Mouse (Mus musculus): Measurements from ENCODE around the gene Trp53. TPM values are rescaled to one million over a fixed set of nuclear protein-coding genes. Genes with fewer than 3 reads are reported as not detected.
A peak's percentile ranks its signal among the peaks of the same experiment; 100 is the strongest.
"Not testable (repeated sequence)": the region's sequence is repeated elsewhere in the genome, so short reads cannot be mapped to it uniquely, and the experiment has no call there.

Trp53 gene
- 93.6 and 131 TPM in 2 replicates for polyA plus RNA-seq (2012; rRNA removed)

DNA sequence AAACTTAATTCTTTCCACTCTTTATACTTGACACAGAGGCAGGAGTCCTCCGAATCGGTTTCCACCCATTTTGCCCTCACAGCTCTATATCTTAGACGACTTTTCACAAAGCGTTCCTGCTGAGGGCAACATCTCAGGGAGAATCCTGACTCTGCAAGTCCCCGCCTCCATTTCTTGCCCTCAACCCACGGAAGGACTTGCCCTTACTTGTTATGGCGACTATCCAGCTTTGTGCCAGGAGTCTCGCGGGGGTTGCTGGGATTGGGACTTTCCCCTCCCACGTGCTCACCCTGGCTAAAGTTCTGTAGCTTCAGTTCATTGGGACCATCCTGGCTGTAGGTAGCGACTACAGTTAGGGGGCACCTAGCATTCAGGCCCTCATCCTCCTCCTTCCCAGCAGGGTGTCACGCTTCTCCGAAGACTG is at the start of gene Trp53, which contains the start of gene Wrap53:
Trp53 (plus strand) TSS at position 269 of the 424 bp plus-strand sequence.
Wrap53 (minus strand) TSS at position 165 of the 424 bp plus-strand sequence.
- TF ChIP-seq CTCF (IDR thresholded peaks at IDR 0.05; ENCODE audit: borderline replicate concordance, extremely low read depth, insufficient read depth, insufficient read length) = no peak
- TF ChIP-seq POLR2A (IDR thresholded peaks at IDR 0.05; ENCODE audit: borderline replicate concordance, extremely low read depth, insufficient read depth, insufficient read length, poor library complexity, severe bottlenecking) = 0 out of 2 replicates have a peak, but pooled peaks have one; percentile 11
- DNase-seq (ENCODE audit: low read depth) = peak; percentile 98

DNA sequence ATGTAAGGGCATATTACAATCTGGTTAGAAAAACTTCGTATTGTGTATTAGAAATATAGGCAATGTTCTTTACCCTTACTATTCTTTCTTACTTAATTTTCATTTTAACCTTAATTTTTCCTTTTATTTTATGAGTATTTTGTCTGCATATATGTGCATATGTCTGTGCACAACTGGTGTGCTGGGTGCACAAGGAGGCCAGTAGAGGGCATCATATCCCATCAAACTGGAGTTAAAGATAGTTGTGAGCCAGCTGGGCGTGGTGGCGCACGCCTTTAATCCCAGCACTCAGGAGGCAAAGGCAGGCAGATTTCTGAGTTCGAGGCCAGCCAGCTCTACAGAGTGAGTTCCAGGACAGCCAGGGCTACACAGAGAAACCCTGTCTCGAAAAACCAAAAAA is 49.4 kb upstream of the Trp53 start:
- TF ChIP-seq CTCF (IDR thresholded peaks at IDR 0.05; ENCODE audit: borderline replicate concordance, extremely low read depth, insufficient read depth, insufficient read length) = peak; percentile 28; the same call in 1 of the 2 replicates
- DNase-seq (ENCODE audit: low read depth) = not testable (repeated sequence)

DNA sequence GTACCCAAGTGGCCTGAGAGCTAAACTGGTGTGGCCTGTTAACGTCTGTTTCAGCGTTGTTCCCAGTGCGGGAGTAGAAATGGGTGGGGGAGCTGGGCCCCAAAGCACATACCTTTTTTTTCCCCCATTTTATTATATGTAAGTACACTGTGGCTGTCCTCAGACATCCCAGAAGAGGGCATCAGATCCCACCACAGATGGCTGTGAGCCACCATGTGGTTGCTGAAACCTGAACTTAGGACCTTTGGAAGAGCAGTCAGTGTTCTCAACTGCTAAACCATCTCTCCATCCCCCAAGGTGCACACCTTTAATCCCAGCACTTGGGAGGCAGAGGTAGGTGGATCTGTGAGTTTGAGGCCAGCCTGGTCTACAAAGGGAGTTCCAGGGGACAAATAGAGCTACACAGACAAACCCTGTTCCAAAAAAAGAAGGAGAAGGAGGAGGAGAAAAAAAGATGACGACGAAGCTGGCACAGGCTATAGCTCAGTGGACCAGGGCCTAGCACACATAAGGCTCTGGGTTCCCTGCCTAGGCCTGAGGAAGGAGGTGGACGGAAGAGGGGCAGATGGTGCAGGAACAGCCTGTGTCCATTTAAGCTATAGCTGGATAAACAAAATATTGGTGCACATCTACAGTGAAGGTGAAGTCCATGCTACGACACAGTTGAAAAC is 47.5 kb upstream of the Trp53 start:
- DNase-seq (ENCODE audit: low read depth) = no peak
- no peak for TF ChIP-seq POLR2A (IDR thresholded peaks at IDR 0.05; ENCODE audit: borderline replicate concordance, extremely low read depth, insufficient read depth, insufficient read length, poor library complexity, severe bottlenecking)
- TF ChIP-seq CTCF (IDR thresholded peaks at IDR 0.05; ENCODE audit: borderline replicate concordance, extremely low read depth, insufficient read depth, insufficient read length) = no peak

DNA sequence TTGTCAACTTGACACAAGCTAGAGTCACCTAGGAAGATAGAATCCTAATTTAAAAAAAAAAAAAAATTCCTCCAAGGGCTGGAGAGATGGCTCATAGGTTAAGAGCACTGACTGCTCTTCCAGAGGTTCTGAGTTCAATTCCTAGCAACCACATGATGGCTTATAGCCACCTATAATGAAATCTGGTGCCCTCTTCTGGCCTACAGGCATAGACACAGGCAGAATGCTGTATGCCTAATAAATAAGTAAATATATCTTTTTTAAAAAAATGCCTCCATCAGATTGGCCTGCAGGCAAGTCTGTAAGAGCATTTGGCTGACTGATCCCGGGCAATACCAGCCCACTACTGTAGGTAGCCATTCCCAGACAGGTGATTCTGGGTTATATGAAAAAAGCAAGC is 45.2 kb upstream of the Trp53 start:
- TF ChIP-seq CTCF (IDR thresholded peaks at IDR 0.05; ENCODE audit: borderline replicate concordance, extremely low read depth, insufficient read depth, insufficient read length) = peak; percentile 7; the same call in 1 of the 2 replicates
- TF ChIP-seq POLR2A (IDR thresholded peaks at IDR 0.05; ENCODE audit: borderline replicate concordance, extremely low read depth, insufficient read depth, insufficient read length, poor library complexity, severe bottlenecking) = no peak
- no peak for DNase-seq (ENCODE audit: low read depth)

DNA sequence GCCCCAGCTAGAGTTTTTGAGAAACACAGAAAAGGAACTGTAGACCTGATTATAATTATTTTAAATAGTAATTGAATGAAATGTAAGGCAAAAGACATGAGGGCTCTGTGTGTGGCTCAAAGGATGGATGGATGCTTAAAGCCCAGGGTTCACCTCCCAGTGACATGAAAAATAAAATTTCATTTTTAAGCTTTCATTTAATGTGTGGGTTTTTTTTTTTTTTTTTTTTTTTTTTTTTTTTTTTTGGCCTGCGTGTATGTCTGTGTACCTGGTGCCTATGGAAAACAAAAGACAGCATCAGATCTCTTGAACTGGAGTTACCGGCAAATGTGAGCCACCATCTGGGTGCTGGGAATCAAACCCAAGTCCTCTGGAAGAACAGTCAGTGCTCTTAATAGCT is 39.5 kb upstream of the Trp53 start:
- no peak for TF ChIP-seq CTCF (IDR thresholded peaks at IDR 0.05; ENCODE audit: borderline replicate concordance, extremely low read depth, insufficient read depth, insufficient read length)
- no peak for TF ChIP-seq POLR2A (IDR thresholded peaks at IDR 0.05; ENCODE audit: borderline replicate concordance, extremely low read depth, insufficient read depth, insufficient read length, poor library complexity, severe bottlenecking)
- no peak for DNase-seq (ENCODE audit: low read depth)

DNA sequence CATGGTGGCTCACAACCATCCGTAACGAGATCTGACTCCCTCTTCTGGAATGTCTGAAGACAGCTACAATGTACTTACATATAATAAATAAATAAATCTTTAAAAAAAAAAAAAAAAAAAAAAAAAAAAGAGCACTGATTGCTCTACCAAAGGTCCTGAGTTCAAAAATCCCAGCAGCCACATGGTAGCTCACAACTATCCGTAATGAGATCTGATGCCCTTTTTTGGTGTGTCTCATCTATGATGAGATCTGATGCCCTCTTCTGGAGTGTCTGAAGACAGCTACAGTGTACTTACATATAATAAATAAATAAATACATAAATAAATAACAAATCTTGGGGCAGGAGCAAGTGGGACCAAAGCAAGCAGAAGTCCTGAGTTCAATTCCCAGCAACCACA is 38.4 kb upstream of the Trp53 start:
- not testable (repeated sequence) for DNase-seq (ENCODE audit: low read depth)

DNA sequence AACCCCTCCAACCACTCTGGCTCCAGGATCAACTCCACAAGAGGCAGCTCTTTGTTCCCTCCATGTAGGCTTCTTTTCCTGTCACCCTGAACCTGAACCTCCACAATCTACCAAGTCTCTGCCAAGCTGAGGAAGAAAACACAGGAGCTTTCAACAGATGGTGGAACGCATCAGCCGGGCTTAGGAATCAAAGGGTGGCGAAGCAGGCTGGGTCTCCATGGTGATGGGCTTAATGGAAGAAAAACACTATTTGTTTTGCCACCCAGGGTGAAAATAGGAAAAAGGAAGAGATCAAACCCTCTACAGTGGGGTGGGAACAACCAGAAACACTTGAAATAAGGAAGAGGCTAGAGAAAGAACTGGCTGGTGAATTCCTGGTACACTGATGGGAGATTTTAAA is 36.6 kb upstream of the Trp53 start:
- DNase-seq (ENCODE audit: low read depth) = peak; percentile 85
- TF ChIP-seq POLR2A (IDR thresholded peaks at IDR 0.05; ENCODE audit: borderline replicate concordance, extremely low read depth, insufficient read depth, insufficient read length, poor library complexity, severe bottlenecking) = no peak
- no peak for TF ChIP-seq CTCF (IDR thresholded peaks at IDR 0.05; ENCODE audit: borderline replicate concordance, extremely low read depth, insufficient read depth, insufficient read length)

DNA sequence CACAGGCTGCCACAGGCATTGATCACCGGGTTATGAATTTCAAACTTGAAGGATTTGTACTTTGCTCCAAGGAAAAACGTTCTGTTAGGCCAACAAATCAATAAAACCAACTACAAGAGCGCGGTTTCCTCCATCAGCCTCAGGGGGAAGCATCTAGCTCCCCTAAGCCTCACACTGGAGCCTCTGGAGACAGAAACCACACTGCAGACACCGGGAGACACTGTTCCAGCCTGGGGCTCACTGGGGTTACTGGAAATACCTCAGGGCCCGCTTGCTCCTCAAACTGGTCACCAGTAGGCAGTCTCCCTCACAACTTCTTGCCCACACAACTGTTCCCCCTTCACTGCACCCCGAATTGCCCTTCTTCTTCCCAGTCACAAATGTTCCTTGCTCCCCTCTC is 34.2 kb upstream of the Trp53 start:
- no peak for TF ChIP-seq CTCF (IDR thresholded peaks at IDR 0.05; ENCODE audit: borderline replicate concordance, extremely low read depth, insufficient read depth, insufficient read length)
- no peak for TF ChIP-seq POLR2A (IDR thresholded peaks at IDR 0.05; ENCODE audit: borderline replicate concordance, extremely low read depth, insufficient read depth, insufficient read length, poor library complexity, severe bottlenecking)
- DNase-seq (ENCODE audit: low read depth) = peak; percentile 58

DNA sequence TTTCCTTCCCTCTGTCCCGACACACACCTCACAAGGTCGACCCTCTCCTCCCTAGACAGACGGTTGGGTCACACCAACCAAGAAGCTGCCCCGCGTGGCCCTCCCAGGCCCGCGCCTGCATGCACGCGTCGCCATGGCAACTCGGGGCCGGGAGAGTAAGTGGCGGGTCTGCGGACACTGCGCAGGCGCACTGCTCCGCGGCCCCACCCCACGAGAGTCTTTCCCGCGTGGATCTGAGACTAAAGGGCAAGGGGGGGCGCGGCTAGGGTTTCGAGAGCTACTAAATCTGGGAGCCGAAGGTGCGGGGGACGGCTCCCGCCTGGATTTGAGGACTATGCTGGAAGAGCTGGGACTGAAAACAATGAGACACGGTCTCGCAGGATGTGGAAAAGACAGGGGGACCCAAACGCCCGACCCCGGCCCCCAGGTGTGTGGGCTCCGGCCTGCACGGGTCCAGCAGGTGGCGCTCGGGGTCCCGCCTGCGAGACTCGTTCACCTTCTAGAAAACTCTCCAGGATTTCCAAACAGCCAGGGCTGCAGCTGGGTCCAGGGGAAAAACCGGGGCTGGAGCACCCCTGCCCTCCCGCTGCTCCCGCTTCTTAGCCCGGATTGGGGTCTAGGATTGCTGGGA is 33.6 kb upstream of the Trp53 start:
- DNase-seq (ENCODE audit: low read depth) = peak; percentile 94
- TF ChIP-seq POLR2A (IDR thresholded peaks at IDR 0.05; ENCODE audit: borderline replicate concordance, extremely low read depth, insufficient read depth, insufficient read length, poor library complexity, severe bottlenecking) (no peak), CTCF (IDR thresholded peaks at IDR 0.05; ENCODE audit: borderline replicate concordance, extremely low read depth, insufficient read depth, insufficient read length) (peak; percentile 60)

DNA sequence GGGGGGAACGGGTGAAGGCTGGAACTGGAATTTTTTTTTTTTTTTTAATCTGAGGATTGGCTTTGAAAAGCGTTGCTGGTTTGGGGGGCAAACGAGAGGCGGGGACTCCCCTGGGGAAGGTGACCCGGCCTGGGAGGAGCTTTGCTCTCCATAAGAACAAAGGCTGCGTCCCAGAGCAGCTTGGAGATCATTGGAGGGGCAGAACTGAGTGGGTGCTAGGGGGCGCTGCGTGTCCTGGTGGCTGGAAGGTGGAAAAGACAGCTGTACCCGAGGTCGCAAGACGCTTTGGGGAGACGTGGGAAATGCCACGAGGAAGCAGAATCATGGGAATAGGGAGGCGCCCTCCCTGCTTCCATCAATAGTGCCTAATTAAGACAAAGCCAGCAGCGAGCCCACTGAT is 33.1 kb upstream of the Trp53 start:
- no peak for DNase-seq (ENCODE audit: low read depth)
- TF ChIP-seq POLR2A (IDR thresholded peaks at IDR 0.05; ENCODE audit: borderline replicate concordance, extremely low read depth, insufficient read depth, insufficient read length, poor library complexity, severe bottlenecking) (no peak), CTCF (IDR thresholded peaks at IDR 0.05; ENCODE audit: borderline replicate concordance, extremely low read depth, insufficient read depth, insufficient read length) (peak; percentile 49)

DNA sequence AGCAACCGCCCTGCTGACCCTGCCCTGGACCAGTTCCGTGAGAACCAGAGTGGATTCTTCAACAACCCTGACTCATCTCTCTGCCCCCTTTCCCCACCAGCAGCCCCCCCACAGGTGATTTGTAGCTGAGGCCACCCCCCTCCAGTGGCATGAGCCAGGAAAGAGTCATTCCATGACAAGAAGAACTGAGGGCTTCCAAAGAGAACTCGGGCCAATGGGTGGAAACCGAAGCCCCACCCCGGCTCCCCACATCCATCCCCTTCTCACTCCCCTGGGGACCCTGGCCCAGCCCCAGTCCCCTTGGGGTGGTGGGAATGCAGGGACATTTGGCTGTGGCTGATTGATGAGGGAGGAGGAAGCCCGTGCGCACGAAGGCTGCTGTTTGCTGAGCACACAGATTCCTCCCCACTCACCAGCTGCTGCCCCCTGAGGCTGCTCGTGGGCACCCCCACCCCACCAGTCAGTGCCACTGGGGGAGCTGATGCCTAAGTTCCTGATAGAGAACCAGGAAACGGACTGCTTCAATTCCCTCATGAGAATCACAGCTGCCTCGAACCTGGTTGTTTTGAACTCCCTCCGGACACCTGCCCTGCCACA is 31.0 kb upstream of the Trp53 start, which contains the start of gene Dnah2:
Dnah2 (minus strand) TSS at position 51 of the 597 bp plus-strand sequence.
- no peak for DNase-seq (ENCODE audit: low read depth)
- TF ChIP-seq POLR2A (IDR thresholded peaks at IDR 0.05; ENCODE audit: borderline replicate concordance, extremely low read depth, insufficient read depth, insufficient read length, poor library complexity, severe bottlenecking) = no peak
- TF ChIP-seq CTCF (IDR thresholded peaks at IDR 0.05; ENCODE audit: borderline replicate concordance, extremely low read depth, insufficient read depth, insufficient read length) = no peak

DNA sequence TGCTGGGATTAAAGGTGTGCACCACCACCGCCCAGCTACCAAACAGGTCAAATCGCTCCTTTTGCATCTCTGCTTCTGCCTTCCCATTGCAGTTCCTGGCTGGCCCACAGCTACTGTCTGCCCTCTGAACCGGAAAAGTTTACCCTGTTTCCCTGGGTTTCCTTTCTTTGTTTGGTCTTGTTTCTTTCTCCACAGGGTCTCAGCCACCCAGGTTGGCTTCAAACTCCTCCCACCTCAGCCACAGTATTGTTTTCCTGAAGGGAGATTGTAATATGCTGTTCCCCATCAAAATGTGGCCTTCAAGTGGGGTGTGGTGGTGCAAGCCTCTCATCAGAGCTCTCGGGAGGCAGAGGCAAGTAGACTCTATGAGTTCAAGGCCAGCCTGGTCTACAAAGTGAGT is 28.8 kb upstream of the Trp53 start:
- TF ChIP-seq POLR2A (IDR thresholded peaks at IDR 0.05; ENCODE audit: borderline replicate concordance, extremely low read depth, insufficient read depth, insufficient read length, poor library complexity, severe bottlenecking) (no peak), CTCF (IDR thresholded peaks at IDR 0.05; ENCODE audit: borderline replicate concordance, extremely low read depth, insufficient read depth, insufficient read length) (no peak)
- DNase-seq (ENCODE audit: low read depth) = no peak

Measured in brain, embryonic 14.5 days (tissue).